Mouse (Mus musculus) c-Kit-positive CD71-positive TER-119-positive erythroid progenitor cells, embryonic 14.5 days (primary cell): Measurements from ENCODE around the gene Tex2.
"Not testable (repeated sequence)": the region's sequence is repeated elsewhere in the genome, so short reads cannot be mapped to it uniquely, and the experiment has no call there.

Experiments used
- DNase-seq: peaks from one replicate; pipeline ENCODE4 v3.0.0-alpha.2; 2013; ENCODE audit warnings: low spot score

Tex2 gene

DNA sequence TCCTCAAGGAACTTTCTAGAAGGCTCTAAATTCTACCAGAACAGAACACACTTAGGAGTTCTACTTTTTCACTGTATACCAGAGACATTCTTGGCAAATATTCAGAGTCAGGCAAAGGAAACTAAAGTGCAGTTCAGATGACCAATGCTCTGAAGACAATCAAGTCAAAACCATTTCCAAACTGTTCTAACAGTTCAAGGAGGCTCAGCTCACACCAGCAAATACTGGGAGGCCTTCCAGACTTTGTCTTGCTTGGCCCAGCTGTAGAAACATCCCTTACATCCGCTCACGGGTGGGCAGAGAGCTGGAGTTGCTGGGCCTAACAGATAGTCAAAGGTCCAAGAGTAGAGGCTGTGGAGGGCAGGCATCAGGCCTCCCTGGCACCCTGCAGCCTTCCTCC is 34.1 kb downstream of the Tex2 start:
- no peak for DNase-seq

DNA sequence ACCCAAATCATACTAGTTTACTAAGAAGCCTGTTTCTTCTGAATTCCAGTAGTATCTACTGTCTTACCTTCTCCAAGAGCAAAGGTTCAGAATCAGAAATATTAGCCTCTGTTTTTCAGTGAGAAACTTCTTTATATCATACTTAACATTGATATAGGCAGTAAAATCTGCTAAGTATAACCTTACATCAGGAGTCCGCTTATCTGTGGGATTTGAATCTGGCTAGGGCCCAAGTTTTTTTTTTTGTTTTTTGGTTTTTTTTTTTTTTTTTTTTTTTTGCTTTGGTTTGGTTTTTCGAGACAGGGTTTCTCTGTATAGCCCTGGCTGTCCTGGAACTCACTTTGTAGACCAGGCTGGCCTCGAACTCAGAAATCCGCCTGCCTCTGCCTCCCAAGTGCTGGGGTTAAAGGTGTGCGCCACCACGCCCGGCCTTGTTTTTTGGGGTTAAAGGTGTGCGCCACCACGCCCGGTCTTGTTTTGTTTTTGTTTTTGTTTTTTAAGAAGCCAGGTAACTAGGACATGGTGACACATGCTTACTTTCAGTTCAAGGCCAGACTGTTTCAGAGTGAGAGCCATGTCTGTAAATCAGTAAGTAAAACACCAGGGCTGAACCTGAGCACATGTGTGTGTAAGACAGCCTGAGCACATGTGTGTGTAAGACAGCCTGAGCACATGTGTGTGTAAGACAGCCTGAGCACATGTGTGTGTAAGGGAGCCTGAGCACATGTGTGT is 35.4 kb downstream of the Tex2 start:
- not testable (repeated sequence) for DNase-seq

DNA sequence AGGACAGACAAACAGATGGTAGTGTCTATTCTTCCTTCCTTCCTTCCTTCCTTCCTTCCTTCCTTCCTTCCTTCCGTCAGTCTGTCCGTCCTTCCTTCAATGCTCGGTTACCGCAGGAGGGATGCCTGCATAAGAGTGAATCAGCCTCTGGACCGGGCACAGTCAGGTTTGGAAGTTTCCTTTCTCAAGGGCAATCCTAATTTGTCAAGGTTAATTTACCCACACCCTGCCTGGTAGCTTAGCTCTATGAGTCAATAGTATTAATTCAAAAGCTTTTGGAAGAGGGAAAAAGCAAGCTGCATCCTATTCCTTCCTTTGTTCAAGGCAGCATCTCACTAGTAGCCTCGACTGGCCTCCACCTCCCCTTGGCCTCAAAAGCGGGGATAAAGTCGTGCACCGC is 38.8 kb downstream of the Tex2 start:
- DNase-seq = no peak

DNA sequence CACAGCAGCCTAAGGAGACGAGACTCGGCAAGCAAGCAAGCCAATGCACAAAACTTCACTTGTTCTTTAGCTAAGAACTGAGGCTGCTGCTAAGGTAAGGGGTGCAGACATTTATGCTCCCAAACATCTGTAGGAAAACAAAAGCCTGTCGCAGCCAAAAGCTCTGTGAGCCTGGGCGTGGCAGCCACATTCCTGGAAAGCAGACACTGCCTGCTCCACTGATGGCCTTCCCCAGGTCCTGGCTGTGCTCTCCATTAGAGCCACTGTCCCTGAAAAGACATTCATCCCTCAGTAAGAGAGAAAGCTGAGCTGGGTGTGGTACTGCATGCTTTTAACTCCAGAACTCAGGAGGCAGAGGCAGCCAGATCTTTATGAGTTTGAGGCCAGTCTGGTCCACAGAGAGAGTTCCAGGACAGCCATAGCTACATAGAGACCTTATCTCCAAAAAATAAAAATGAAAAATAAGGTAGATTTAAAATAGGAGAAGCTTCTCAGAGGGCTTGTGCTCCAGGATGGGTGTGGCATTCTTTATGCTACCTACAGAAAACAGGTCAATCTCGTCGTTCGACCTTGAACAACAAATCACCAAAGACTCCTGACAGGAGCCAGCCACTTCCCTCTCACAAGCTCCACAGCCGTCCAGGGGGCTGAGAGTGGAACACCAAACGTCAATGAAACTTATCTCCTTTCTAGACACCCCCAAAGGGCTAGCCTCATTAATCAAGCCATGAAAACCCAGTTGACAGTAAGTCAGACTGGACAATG is 39.6 kb downstream of the Tex2 start:
- no peak for DNase-seq

DNA sequence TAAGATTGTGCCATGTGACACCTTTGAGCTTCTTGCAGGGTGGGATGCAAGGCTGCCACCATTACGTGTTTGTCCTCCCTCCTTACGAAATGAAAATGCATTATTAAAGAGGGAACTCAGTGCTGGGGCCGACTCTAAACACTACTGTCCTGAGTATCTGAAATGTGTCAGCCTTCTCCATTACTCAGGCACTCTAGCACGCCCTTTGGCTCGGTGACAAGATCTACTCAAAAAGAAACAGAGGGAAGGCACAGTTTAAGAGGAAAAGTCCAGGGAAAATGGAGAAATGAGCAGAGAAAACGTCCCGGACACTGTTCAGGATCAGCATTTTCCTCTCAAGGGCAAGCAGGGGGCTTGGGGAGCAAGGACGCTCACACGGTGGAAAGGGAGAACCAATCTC is 40.3 kb downstream of the Tex2 start:
- no peak for DNase-seq

DNA sequence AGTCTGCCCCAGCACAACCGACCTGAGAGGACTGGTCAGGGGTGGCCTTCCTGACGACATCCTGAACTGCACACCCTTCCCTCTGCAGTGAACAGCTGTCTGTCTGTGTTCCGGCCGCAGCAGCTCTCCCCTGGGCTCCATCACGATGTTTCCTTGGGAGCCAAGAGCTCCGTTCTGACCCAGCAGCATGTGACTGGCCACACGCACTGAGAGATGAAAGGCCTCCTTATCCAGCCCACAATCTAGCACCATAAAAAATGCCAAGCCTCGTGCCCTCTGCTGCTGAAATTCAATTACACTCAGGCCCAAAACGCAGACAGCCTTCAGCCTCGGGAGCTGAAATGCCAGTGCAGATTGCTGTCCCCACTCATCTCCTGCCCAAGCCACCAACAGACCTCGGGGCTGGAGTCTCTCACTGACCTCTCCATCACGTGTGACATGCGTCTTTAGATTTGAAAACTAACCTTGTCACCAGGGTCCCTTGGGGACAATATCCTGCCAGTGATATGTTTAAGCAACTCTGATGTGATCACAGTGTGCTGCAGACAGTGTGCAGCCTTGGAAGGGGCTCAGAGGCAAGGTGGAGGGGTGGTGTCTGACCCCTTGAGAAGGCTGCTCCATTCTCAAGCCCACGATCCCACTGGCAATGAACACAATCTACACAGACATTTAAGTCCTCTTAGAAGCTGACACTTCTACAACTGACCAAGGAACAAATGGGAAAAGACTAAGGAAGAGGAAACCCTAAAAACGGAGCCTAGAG is 41.0 kb downstream of the Tex2 start:
- DNase-seq = no peak

DNA sequence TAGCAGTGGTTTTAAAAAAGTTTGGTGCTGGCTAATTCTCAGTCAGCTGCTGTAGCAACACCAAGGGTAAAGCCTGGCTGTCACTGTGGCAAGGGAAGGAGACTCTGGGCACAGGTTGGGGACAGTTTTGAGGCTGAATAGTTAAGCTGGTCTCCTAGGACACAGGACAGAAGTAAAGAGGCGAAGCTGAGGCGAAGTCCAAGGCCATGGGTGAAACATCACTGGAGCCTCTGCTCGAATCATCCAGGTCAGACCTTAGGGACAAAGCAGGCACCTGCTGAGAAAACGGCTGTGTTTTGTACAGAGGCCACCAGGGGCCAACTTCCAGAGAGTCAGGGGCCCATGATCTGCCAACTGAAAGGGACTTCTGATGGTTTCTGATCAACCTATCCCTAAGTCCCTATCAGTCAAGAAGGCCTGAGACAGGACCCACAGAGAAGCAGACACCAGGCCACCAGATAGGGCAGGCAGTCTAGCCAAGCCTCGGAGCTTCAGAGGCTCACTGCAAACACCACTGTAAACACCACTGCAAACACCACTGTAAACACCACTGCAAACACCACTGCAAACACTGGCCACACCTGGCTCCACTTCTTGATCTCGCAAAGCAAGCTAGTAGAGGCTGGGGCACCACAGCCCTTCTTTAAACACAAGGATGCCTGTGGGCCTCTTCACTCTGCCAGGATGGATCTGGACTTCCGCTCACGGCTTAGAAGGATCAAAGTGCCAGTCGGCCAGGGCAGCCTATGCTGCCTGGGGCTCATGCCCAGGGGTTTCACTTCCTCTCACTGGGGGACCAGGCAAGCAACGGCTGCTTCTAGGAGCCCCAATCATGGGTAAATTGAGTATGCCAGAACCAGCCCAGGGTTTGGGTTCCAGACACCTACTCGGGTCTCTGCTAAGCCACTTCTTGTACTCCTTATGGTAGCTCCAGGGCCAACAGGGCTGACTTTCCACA is 41.9 kb downstream of the Tex2 start:
- DNase-seq = no peak

DNA sequence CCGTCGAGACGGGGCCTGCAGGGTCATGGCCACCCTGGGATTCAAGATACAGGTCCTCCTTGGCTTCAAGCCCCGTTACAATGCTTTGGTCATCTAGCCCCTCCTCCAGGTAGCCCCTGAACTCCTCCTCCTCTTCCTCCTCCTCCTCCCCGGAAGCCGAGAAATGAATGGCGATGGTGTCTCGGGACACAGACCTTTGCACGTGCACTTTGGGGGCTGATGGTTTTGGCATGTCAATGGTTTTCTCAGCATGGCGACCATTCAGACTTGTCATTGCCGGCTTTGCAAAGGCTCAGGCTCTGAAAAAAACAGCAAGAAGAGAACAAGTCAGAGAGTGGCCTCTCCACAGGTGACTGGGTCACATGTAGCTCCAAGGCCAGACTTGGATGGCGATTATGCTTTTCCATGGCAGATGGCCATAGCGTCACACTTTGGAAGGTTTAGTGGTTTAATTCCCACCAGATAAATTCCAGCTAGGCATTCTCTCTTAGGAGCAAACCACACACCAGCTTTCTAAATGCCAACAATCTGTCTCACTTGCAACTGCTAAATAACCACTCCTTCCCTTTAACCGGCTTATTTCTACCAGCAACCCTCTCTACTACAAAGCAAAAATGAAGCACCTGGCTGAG is 44.8 kb downstream of the Tex2 start:
- no peak for DNase-seq

DNA sequence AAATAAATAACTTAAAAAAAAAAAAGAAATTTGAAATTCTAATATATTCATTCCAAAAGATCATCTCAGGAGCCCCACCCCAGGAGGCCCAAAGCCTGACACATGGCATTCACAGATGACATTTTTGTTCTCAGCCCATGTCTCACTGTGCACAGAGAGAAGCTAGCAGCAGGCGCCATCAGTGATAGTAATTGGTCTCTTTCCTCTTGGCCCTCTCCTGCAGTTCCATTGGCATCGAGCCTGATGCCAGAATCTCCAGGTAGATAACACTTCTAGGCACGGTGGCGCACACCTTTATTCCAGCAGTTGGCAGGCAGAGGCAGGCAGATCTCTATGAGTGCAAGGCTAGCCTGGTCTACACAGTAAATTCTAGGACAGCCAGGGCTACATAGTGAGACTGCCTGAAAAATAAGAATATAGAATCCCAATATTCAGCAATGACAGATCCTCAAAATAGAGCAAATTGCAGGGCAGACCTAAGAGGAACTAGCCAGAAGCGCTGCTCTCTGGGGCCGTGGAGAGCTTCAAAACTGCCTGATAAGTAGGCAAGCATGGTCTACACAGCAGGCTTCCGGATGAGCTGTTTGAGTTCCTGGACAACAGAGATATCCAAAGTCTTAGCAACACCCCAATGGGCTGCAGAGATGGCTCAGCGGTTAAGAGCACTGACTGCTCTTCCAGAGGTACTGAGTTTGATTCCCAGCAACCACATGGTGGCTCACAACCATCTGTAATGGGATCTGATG is 47.0 kb downstream of the Tex2 start:
- no peak for DNase-seq

DNA sequence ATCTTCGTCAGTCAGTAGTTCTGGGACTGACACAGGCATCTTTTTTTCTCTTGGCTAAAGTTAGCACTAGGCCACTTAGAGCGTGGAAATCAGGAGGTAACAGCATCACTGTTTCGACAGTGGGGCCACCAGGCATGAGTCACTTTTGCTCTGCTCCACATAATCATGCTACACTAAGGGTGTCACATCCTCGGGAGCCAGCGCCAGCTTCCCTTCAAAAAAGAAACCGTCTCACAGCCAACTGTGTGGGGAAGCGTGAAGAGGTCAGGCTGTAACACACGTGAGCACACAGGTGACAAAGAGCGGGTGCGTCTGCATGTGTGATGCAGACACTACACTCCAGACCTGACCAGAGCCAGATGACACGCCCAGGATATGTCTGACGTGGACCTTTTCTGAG is 49.0 kb downstream of the Tex2 start:
- no peak for DNase-seq

DNA sequence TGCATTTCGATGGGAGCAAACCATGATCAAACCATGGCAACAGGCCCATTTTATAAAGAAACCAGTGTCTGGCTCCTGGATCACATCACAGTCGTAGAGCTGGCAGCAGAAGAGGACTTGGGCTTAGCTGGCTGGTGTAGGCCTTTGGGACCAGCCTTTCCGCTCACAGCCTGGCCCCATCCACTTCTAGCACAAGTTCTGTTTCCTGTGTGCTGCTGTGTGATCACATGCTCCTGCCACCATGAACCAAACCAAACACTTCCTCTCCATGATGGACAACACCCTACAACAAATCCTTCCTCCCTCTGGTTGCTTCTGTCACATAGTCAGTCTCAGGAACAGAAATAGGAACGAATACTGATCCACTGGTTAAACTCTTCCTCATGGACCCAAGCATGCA is 50.5 kb downstream of the Tex2 start:
- DNase-seq = no peak

DNA sequence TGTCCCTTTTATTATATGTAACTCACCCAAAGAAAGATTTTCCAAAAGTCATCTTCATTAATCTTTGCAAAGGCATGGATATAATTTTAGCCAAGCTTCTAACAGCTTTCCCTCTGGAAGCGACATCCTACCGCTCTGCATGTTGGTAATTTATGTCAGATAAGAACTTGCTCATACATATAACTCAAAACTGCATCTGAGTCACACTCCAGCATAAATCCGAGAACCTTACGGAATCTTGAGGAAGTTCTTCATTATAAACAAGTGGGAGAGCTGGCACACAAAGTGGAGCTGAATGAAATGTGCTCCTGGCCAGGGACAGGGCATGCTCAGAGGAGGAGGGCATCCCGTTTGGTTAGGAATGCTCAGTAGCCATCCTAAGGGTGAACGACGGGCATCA is 53.5 kb downstream of the Tex2 start:
- DNase-seq = no peak

DNA sequence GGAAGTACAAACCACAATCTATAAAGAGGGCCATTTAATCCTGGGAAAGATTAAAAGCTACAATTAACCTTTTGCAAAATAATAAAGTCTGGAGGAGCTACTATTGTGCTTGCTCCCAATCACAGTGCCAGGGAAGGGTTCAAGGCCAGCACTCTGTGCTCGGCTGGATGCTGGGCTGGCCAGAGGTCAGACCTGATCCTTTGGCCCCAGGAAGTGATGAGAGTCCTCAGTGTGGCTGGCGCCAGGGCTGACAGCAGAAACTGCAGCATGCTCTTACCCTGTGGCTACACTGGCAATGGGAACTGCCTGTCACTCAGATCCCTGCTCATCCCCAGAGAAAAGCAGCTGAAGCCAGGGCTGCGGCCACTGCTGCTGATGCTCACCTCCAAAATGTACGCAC is 55.2 kb downstream of the Tex2 start:
- DNase-seq = no peak

DNA sequence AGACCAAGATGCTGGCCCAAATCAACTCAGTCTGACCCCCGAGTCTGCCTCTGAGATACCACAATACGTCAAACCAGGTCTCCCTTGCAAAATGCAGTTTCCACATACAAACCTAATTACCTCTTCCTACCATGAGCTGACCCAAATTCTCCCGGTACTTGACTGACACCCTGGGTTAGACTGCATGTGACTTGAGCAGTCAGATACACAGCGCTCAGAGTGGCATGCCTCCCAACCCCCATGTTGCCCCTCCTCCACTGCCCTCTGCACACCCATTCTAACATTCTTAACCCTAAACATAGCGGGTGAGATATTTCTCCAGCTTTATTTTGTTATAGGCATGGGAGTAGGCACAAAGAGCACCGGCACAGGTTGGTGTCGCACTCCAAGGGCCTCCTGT is 55.8 kb downstream of the Tex2 start:
- DNase-seq = no peak

DNA sequence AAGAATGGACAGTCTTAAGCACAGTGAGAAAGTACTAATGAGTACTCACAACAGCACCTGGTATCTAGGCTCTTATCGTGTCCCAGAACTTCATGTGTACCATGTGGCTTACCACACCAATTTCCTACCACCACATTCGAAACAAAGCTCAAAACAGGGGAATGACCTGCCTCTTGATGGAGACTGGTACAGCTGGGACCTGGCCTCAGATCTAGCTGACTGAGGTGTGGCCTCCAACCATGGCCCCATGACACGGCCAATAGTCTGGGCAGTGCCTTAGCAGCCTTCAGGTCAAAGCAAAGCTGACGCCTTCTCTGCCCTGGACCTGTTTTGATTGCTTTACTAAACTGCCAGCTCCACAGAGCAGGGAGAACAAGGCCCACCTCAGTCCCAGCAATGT is 56.5 kb downstream of the Tex2 start:
- DNase-seq = no peak

DNA sequence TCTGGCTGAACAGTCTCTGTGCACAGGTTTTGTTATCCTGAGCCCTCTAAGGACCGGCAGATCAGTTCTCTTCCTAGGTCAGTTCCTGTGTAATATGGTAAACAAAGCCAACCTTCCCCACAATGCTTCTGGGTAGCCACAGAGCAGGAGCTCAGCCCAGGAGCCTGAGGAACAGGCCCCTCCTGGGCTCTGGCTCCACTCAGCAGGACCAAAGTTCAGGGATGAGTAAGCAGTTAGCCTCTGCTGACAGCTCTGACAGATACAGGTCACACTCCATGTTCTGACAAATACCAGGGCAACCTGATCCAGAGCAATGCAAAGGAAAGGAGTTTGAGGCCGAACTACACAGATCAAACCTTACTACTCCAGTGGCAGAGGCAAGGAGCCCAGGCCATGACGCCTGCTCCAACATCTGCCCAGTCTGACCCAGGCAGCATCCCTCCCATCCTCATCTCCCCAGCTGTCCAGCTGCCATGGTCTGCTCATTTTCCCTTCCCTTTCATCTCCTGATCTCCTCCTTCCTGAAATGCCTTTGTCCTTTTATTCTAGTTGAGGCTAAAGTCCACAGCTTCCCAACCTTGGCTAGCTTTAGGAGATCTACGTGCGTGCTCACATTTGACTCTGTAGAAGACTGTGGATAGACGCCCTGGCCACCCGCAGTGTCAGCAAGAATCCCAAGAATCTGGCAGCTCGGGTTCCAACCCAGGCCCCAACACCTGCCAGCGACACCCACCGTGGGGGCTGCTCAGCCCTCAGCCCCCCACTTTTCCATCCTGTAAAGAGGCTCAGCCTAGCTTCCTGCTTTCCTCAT is 57.2 kb downstream of the Tex2 start:
- DNase-seq = no peak

DNA sequence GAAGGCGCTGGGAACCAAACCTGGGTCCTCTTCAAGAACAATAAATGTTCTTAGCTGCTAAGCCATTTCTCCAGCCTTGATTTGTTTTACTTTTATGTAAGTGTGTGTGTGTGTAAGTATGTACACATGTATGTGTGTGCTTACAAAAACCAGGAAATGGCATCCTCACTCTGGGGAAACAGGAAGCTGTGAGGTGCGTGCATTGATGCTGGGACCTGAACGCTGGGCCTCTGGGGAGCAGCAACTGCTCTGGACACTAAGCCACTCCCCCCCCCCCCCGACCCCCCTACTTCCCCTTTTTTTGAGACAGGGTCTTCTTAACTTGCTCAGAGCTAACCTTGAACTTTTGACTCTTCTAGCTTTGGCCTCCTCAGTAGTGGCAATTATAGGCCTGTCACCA is 62.8 kb downstream of the Tex2 start:
- no peak for DNase-seq

DNA sequence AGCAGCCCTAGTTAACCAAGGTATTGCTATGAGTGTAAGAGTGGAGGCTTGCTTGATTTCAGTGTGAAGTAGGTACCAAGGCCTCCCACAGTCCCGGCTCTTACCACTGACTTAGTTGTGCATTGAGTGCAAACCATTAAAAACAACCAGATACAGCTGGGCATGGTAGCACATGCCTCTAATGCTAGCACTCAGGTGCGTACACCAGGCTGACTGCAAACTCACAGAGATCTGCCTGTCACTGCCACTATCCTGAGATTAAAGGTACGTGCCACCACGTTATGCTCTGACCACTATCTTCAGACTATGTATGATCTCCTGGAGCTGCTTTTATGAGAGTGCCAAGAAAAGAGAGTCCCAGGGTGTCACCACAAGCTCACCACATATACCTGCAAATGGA is 67.1 kb downstream of the Tex2 start:
- no peak for DNase-seq

DNA sequence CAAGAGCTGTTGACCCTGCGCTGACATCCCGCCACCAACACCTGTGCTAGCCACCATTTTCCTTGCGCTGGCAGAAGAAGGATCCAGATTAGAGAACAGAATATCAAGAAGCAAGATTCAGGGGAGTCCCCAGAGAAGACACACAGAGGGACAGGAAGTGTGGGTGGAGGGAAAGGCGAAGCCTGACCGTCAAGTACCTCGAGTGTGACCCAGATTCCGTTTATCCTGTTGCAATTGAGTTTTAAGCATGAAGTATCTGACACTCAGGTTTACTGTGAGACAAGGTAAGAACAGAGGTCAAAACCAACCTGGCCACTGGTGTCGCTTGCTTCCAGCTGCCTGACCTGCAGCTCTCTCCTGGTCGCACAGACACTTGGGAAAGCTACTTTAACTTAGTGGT is 68.3 kb downstream of the Tex2 start:
- no peak for DNase-seq

DNA sequence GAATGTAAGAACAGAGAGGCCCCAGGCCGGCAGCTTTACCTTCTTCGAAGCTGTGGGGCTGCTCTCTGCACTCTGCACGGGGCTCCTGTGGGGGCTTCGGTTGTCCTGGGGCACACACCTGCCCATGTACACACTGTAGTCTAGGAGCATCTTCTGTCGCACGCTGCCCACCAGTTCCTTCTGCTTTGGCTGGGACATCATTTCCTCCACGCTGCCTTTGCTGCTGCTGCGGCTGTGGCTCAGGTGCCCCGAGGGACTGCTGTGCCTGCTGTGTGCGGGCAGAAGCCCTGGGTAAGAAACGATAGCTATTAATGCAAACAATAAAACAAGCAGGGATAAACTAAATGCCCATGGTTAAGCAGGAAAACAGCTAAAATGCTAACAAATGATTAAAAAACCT is 69.1 kb downstream of the Tex2 start:
- DNase-seq = no peak
